Mouse (Mus musculus): ENCODE results near the gene Irf6.
A peak's percentile ranks its signal among the peaks of the same experiment; 100 is the strongest.

Irf6 gene

DNA sequence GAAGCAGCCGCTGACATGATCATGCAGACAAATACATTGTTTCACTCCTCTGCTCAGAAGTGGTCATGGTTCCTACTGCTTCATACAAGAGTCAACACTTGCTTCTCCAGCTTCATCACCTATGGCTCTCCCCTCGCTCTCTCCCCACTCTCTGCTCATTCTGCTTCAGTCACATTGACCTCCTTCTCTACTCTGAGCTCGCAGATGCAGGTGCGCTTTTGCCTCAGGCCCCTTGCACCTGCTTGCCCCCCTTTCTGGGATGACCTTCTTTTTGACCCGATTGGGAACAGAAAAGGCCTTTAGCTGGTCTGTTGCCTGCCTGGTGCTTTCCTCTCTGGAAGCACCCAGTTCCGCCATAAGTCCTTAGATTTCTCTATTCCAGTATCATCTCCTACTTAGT lies 8.4 kb upstream of the Irf6 start:
- no peak for TF ChIP-seq GATA4 (IDR thresholded peaks at IDR 0.05; ENCODE audit: insufficient replicate concordance, low read length)

DNA sequence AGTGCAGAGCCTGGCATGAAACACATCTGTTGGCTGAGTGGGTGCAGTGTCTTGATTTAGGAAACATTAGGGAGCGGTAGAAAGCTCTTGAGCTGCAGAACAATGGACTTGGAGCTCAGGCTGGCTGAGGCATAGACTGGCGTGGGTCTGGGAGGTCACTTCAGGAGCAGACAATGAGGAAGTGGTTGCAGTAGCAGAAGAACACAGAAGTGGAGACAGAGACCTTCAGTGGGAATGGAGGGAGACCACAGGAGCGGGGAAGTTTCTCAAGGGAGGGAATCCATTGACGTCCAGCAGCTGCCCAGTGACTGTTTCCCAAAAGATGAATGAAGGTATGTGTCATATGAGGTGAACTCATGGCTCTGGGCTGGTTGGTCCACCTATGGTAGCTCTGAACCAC lies 7.8 kb upstream of the Irf6 start:
- TF ChIP-seq GATA4 (IDR thresholded peaks at IDR 0.05; ENCODE audit: insufficient replicate concordance, low read length): no peak

DNA sequence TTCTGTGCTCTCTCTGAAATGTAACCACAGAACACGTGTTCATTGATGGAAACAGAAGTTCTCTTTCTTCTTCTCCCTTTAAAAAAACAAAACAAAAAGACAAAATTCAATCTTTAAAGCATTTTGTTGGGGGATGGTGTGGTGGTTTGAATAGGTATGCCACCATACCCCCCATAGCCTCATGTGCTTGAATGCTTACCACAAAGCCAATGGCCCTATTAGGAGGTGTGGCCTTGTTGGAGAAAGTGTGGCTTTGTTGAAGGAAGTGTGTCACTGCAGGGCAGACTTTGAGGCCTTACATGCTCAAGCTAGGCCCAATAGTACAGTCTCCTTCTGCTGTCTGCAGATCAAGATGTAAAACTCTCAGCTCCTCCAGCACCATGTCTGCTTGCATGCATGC lies 6.5 kb upstream of the Irf6 start:
- TF ChIP-seq GATA4 (IDR thresholded peaks at IDR 0.05; ENCODE audit: insufficient replicate concordance, low read length): no peak

DNA sequence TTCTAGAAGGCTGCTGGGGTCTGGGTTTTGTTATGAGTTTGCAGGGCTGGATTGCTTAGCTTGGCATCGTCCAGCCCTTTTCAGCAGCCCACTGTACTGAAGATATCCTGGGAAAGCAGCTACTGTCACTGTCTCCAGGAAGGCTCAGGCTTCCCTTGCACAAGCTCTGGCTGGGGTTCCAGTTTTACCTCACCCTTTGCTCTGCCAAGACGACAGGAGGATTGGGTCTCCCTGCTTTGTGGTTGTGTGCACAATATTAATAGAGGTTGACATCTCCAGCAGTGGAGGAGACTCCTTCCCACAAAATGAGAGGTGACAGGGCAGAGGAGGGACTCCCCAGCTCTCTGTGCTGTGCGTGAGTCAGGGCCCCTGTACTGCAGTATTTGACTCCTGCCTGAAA lies 3.7 kb upstream of the Irf6 start:
- TF ChIP-seq GATA4 (IDR thresholded peaks at IDR 0.05; ENCODE audit: insufficient replicate concordance, low read length): no peak

DNA sequence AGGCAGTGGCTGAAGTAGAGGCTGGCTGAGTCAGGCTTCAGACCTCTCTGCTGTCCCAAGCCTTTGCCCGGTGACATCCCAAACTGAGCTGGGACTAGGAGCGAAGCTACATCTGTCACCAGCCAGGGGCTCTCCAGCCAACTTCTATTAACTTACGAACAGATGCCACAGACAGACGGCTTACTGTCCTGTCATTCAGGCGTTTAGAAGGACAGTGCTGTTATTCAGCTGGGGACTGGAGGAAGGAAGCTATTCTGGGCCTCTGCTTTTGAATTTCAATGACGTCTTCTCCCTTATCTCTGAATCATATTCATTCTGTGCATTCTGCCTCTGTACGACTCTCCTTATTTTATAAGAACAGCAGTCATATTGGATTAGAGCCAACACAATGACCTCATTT lies 1.8 kb upstream of the Irf6 start:
- TF ChIP-seq GATA4 (IDR thresholded peaks at IDR 0.05; ENCODE audit: insufficient replicate concordance, low read length): no peak

DNA sequence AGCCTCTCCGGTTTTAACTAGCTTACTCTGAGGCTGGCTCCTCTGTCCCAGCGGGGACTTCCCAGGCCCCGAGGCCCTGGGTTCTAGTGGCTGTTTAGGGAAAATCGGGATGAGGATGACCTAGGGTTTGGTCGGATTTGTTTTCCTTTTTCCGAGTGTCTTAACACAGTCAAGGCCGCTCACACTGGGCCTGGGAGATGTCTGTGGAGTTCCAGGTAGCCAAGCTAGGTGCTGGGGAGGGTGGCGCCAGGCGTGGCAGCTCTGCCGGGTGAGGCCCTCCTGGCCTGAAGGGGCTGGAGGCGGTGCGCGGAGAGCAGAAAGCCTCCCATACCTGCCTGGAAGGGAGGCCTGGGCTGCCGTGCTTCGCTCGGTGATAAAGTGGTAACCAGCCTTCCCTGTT lies 650 bp downstream of the Irf6 start:
- TF ChIP-seq GATA4 (IDR thresholded peaks at IDR 0.05; ENCODE audit: insufficient replicate concordance, low read length): no peak

DNA sequence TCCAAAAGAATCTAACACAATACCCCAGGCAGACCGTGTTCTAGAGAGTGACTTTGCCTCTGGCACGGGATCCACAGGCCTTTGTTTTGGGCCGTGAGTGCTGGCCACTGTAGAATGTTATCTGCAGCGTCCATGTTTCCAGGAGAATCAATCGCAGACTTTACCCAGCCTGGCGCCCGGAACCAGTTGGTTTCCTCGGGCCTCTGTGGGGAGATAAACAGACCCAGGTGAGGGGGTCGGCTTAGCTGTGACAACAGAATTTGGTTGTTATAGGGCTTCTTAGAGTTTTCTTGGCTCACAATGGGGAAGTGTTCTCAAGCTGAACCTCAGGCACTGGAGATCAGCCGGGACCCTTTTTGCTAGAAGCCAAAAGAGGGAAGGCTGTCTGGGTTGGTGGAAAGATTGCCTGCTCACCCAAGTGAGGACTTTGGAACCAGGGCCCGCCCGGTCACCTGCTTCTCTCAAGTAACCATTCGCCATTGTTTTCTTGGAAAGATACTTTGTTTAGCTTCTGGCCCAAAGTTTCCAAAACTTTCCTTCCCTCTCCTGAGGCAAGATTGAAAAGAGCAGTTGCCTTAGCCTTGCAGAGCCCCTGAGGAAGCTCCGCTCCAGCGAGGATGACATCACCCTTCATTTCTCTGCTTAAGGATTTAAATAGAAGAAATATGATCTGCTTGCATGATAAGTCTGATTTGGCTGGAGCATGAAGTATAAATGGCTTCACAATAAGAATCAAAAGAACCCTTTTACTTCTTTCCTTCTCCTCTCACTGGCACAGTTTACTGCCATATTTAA lies 3.6 kb downstream of the Irf6 start:
- peak; percentile 29; the same call in 1 of the 2 replicates for TF ChIP-seq GATA4 (IDR thresholded peaks at IDR 0.05; ENCODE audit: insufficient replicate concordance, low read length)

DNA sequence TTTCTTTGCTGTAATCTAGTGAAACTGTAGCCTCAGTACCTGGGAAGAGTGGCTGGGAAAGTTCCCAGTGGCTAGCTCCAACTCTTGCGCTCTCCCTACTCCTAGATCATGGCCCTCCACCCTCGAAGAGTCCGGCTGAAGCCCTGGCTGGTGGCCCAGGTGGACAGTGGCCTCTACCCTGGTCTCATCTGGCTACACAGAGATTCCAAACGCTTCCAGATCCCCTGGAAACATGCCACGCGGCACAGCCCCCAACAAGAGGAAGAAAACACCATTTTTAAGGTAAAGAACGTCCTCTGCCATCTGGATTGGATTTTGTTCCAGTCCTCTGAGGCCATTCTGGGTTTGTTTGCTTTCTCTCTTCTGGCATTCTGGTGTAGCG lies 4.2 kb downstream of the Irf6 start:
- no peak for TF ChIP-seq GATA4 (IDR thresholded peaks at IDR 0.05; ENCODE audit: insufficient replicate concordance, low read length)

DNA sequence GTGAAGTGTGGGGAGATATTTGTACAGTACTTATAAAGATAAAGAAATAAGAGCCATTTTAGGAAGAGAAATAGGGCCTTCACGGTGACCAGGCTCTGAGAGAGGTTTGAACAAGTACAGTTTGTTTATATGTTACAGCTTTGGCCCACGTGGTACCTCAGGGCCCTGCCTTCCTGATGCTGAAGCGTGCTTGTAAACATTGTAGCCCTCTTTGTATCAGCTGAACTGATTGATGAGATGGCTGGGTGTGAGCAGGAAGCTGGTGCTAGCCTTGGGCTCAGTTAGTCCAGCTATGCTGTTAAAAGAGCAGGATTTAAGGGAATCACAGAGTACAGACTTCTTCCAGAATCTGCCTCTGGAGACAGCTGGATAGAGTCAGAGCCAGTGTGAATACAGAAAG lies 6.3 kb downstream of the Irf6 start:
- no peak for TF ChIP-seq GATA4 (IDR thresholded peaks at IDR 0.05; ENCODE audit: insufficient replicate concordance, low read length)

DNA sequence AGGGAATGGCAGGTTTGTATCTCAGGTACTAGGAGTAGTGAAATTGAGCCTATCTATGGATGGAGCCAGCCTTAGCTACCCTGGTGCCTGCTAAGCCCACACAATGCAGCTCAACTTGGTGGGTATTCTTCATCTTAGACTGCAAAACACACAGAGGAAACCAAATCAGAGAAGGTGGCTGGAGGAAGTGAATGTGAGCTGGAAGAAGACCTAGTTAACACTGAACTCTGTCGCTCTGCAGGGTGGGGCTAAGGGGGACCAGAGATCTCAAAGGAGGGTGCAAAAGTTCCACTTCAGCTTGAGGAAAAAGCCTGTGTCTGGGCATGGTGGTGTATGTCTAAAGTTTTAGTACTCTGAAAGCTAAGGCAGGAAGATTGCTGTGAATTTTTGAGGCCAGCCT lies 6.7 kb downstream of the Irf6 start:
- TF ChIP-seq GATA4 (IDR thresholded peaks at IDR 0.05; ENCODE audit: insufficient replicate concordance, low read length): no peak

DNA sequence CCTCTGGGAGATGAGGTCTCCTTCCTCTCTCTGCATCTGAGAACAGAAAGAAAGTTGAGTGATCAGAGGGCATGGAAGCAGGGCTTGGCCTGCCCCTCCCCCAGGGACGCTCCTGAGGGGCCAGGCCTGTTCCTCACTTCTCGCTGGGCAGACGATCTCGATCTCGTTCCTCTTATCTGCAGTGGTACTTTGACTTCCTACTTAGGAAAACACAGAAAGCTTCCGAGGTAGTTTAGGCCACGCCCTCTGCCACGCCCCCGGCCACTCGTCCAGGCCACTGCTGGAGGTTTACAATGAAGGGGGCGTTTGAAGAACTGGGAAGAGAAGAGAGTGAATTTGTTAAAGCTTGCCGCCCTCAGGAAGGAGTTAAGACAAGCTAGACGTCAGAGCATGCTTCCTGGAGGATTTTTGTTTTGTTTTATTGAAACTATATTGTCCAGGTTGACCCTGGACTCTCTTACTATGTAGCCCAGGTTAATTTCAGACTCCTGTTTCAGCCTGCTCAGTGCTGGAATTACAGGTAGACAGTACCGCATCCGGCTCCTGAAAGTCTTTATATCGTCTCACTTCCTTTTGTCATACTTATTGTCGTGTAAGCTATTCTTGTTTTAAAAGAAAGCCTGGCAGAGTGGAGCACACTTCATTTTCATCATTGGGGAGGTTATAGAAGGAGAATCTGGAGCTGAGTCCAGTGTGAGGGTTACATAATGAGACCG lies 7.6 kb downstream of the Irf6 start:
- peak; percentile 14; the same call in 1 of the 2 replicates for TF ChIP-seq GATA4 (IDR thresholded peaks at IDR 0.05; ENCODE audit: insufficient replicate concordance, low read length)

DNA sequence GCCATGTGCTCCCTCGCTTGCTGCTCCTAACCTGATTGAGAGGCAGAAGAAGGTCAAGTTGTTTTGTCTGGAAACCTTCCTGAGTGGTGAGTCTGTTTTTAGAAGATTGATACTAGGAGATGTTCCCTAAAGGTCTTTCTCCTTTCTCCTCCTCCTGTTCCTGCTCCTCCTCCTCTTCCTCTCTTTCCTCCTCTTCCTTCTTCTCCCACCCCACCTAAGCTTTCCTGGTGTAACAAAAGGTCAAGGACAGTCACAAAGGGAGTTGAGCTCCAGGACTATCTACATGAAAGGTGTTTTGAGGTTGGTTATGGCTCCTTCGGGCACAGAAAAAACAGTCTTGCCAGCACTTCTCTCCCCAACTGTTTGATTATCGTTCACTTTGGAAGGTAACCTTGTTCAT lies 14.8 kb downstream of the Irf6 start, which contains the start of gene A130010J15Rik:
Gene A130010J15Rik, plus strand, starts transcription at position 301 of the 400 bp plus-strand sequence.
- TF ChIP-seq GATA4 (IDR thresholded peaks at IDR 0.05; ENCODE audit: insufficient replicate concordance, low read length): no peak

DNA sequence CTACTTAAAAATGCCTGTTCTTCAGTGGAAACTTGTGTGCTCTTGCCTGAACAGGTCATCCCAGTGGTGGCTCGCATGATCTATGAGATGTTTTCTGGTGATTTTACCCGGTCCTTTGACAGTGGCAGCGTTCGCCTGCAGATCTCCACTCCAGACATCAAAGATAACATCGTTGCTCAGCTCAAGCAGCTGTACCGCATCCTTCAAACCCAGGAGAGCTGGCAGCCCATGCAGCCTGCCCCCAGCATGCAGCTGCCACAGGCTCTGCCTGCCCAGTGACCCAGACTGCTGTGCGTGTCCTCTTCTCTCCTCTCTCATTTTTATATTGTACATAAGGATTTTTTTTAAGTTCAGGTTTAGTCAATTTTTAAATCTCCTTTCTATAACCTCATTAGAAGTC lies 16.3 kb downstream of the Irf6 start:
- no peak for TF ChIP-seq GATA4 (IDR thresholded peaks at IDR 0.05; ENCODE audit: insufficient replicate concordance, low read length)

DNA sequence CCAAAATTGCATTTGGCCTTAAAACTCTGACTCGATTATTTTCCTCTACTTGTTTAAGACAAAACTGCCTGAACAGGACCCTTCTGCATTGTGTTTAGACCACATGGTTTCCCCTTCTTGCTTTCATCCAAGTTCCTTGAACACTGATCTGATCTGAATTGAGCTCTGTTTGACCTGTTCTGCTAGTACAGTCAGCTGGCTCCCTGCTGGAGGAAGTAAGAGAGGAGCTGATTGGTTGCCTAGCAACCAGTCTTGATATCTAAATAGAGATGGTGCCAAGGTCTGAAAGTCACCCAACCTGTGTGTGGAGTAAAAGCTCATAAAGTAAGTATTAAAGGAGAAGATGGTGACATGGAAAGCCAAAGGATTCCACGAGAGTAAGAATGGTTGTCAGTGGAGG lies 16.9 kb downstream of the Irf6 start:
- no peak for TF ChIP-seq GATA4 (IDR thresholded peaks at IDR 0.05; ENCODE audit: insufficient replicate concordance, low read length)

DNA sequence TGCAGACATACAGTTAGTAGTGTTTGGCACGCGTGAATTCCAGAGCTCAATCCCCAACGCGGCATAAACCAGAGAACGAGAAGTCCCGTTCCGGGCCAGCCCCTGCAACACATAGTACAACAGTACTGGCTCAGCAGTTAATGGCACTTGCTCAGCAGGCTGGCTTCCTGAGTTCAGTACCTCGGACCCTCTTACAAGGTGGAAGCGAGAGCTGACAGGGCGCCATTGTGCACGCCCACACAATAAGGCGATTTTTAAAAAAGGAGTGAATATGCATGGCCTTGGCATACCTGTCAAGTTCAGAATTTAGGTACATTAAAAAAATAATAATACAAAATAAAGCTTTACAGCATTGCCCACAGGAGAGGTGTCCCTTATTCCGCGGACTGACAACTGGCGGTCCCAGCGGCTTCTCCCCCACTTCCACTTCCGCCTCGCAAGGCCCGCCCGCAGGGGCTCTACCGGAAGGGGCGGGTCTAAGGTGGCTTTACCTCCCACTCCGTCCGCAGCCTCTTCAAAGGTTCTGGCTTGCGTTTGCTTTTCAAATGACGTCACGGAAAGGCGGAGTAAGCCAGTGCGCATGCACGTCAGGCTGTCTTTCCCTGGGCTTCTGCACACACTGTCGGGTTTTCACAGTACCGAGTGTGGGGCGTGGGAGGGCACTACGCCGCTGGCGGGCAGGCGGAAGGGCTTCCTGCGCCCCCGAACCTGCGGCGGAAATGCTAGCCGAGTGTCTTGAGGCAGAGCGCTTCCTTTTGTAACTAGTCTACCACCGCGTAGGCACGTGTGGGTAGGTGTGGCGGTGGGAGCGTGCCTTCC lies 20.3 kb downstream of the Irf6 start:
- peak; percentile 29; the same call in 1 of the 2 replicates for TF ChIP-seq GATA4 (IDR thresholded peaks at IDR 0.05; ENCODE audit: insufficient replicate concordance, low read length)

DNA sequence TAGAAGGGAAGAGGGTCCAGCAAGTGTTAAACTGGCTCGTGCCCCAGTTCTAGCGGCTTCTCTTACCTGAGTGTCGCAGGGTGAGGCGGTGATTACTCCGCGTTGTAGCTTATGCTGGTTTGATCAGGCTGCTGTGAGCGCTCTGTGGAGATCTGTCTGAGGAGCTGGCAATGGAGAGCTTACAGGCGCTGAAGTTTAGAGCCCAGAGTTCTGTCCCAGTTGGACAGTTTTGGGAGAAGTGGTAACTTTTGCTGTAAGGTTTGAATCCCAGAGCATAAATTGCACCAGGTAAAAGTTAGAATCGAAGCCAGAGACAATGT lies 20.9 kb downstream of the Irf6 start:
- TF ChIP-seq GATA4 (IDR thresholded peaks at IDR 0.05; ENCODE audit: insufficient replicate concordance, low read length): no peak
